Mouse (Mus musculus) erythroblast, adult 5-6 weeks (primary cell): ENCODE measurements around the gene Pde4c. TPM values are rescaled to one million over a fixed set of nuclear protein-coding genes. Genes with fewer than 3 reads are reported as not detected.

ENCODE experiments used
- ATAC-seq: replicated peaks from 2 replicates; pipeline ENCODE4 v1.8.0; 2016; ENCODE audit warnings: moderate number of reproducible peaks, mild to moderate bottlenecking, moderate TSS enrichment, inconsistent platforms; ENCODE audit not compliant: poor library complexity, low FRiP score, severe bottlenecking
- total RNA-seq, 2 experiments: library from RNA; stranded (forward) in 1 of 2; stranded (reverse) in 1 of 2; fragments of 150-400 nt in 1 of 2; fragments of 200-764, 138-1000 nt in 1 of 2; gene quantifications; 2 replicates each; pipeline versions ENCODE4 v1.2.3 to v1.2.4; 2015 to 2017; ENCODE audit warnings: low replicate concordance in 2 of 2

The Pde4c gene
- total RNA-seq, 2 experiments from 2014 or later, result not detected

- no peak for ATAC-seq
These were observed 26.6 kb upstream of the Pde4c start for GRCm38 (mm10) chr8:70696946-70697345.

- ATAC-seq, result no peak
These were observed 25.9 kb upstream of the Pde4c start for GRCm38 (mm10) chr8:70697366-70698250.

GRCm38 (mm10) chr8:70698310-70699109, 25.0 kb upstream of the Pde4c start, which contains the start of gene Jund:
Gene Jund, plus strand, starts transcription at chr8:70698949.
- ATAC-seq, result peak; percentile 71

GRCm38 (mm10) chr8:70699116-70699833, 24.2 kb upstream of the Pde4c start:
- no peak for ATAC-seq

- ATAC-seq, result peak; percentile 12; the same call in 1 of the 2 replicates
These were observed 23.5 kb upstream of the Pde4c start for GRCm38 (mm10) chr8:70699834-70700554.

- peak; percentile 25 for ATAC-seq
These were observed 23.0 kb upstream of the Pde4c start for GRCm38 (mm10) chr8:70700555-70700922.

GRCm38 (mm10) chr8:70701048-70701981, 22.2 kb upstream of the Pde4c start:
- no peak for ATAC-seq

GRCm38 (mm10) chr8:70701982-70702841, 21.3 kb upstream of the Pde4c start:
- ATAC-seq, result no peak

GRCm38 (mm10) chr8:70702842-70703182, 20.7 kb upstream of the Pde4c start:
- no peak for ATAC-seq

- no peak for ATAC-seq
These were observed 20.2 kb upstream of the Pde4c start, which contains the start of gene Iqcn for GRCm38 (mm10) chr8:70703287-70703686. Gene Iqcn, plus strand, starts transcription at chr8:70703457.

- no peak for ATAC-seq
These were observed 15.2 kb upstream of the Pde4c start for GRCm38 (mm10) chr8:70708281-70708680.

GRCm38 (mm10) chr8:70709794-70710193, 13.7 kb upstream of the Pde4c start:
- no peak for ATAC-seq

GRCm38 (mm10) chr8:70710296-70710695, 13.2 kb upstream of the Pde4c start:
- ATAC-seq, result no peak

- ATAC-seq, result no peak
These were observed 12.5 kb upstream of the Pde4c start for GRCm38 (mm10) chr8:70711041-70711440.

- no peak for ATAC-seq
These were observed 9.5 kb upstream of the Pde4c start for GRCm38 (mm10) chr8:70713991-70714390.

GRCm38 (mm10) chr8:70715086-70715485, 8.4 kb upstream of the Pde4c start:
- ATAC-seq, result no peak

- no peak for ATAC-seq
These were observed 6.8 kb upstream of the Pde4c start for GRCm38 (mm10) chr8:70716521-70717400.
